ENCODE assay signal across 16 mouse cellular contexts in genomic region chr3:29200601-29201000, GRCm38 (mm10).
DNase-seq lines count a peak whose midpoint lies in the region; ATAC-seq and TF ChIP-seq lines count a peak whose summit lies in the region.
"Had no signal": no experiment of that assay in that cellular context is flagged by ENCODE, and none has a peak within 500 bp of the region (broad histone marks: within the 10 kb centered on the region; RNA-seq: fewer than 3 reads in every experiment).

No protein-coding gene starts in this region.

- no peak overlapping the region for H3K9ac ChIP-seq in forebrain, embryonic 14.5 days (ENCODE audit: low read length)
- H3K9ac ChIP-seq: intestine, embryonic 15.5 days; midbrain, embryonic 12.5 days had no signal

- intact Hi-C loops in left cerebral cortex, postnatal 4 days (cut with DNase I), result no loop called here

- H3K4me1 ChIP-seq in forebrain, embryonic 14.5 days (ENCODE audit: control insufficient read depth, insufficient read depth, low read length), result no peaks in the 10 kb centered on the region
- 0 out of 2 replicates have a peak, but pooled peaks cover 4% of the 10 kb centered on the region for H3K4me1 ChIP-seq in forebrain, embryonic 10.5 days
- H3K4me1 ChIP-seq: heart, embryonic 10.5 days; intestine, embryonic 15.5 days had no signal

- no peak overlapping the region for H3K4me3 ChIP-seq in forebrain, embryonic 14.5 days (ENCODE audit: low read depth, low read length)
- H3K4me3 ChIP-seq in forebrain, embryonic 10.5 days, result no peak overlapping the region
- no peak overlapping the region for H3K4me3 ChIP-seq in layer of hippocampus, adult 2 months
- H3K4me3 ChIP-seq: erythroblast, embryonic 14.5 days; heart, embryonic 10.5 days; hindbrain, embryonic 10.5 days; intestine, embryonic 15.5 days; midbrain, embryonic 12.5 days had no signal

- no peak overlapping the region for H3K4me2 ChIP-seq in forebrain, embryonic 14.5 days (ENCODE audit: low read length)
- H3K4me2 ChIP-seq: intestine, embryonic 15.5 days; midbrain, embryonic 12.5 days had no signal

- no peaks in the 10 kb centered on the region for H3K9me3 ChIP-seq in forebrain, embryonic 14.5 days (replicated peaks; ENCODE audit: control insufficient read depth, low read length)
- no peaks in the 10 kb centered on the region for H3K9me3 ChIP-seq in forebrain, embryonic 10.5 days
- H3K9me3 ChIP-seq: heart, embryonic 10.5 days; hindbrain, embryonic 10.5 days; intestine, embryonic 15.5 days; midbrain, embryonic 12.5 days had no signal

- no peak for TF ChIP-seq CTCF in layer of hippocampus, adult 2 months (conservative IDR thresholded peaks at IDR 0.05)

- peak; percentile 56 for DNase-seq in forebrain, embryonic 14.5 days (ENCODE audit: low spot score)
- DNase-seq in forebrain, embryonic 10.5 days (ENCODE audit: extremely low spot score, low spot score), result no peak
- DNase-seq in layer of hippocampus, adult 2 months (ENCODE audit: low spot score in 2 of 2), result no peak
- no peak for DNase-seq in layer of hippocampus, adult 9-11 months
- peak; percentile 7 for DNase-seq in adipocyte (ENCODE audit: low spot score)
- DNase-seq in left cerebral cortex, postnatal 4 days, result peak; percentile 50
- DNase-seq in gastrocnemius, adult 18-20 months (ENCODE audit: low spot score), result no peak
- DNase-seq: cerebellum, adult 11-12 months; kidney, postnatal 4 days; spleen, adult 18-20 months; thymus, postnatal 36 days had no signal

- no peak overlapping the region for H3K27ac ChIP-seq in forebrain, embryonic 14.5 days (ENCODE audit: low read depth, low read length)
- no peak overlapping the region for H3K27ac ChIP-seq in forebrain, embryonic 10.5 days
- H3K27ac ChIP-seq in layer of hippocampus, adult 2 months, result peak overlapping the region; percentile 36; the same call in 1 of the 2 replicates
- H3K27ac ChIP-seq: heart, embryonic 10.5 days; hindbrain, embryonic 10.5 days; intestine, embryonic 15.5 days; midbrain, embryonic 12.5 days had no signal

- ATAC-seq in forebrain, embryonic 14.5 days, result peak; percentile 40; the same call in 1 of the 2 replicates
- ATAC-seq: intestine, embryonic 15.5 days had no signal

- WGBS in forebrain, embryonic 14.5 days, result 63% methylated on average over 8 of the region's 8 CpGs
- WGBS in forebrain, embryonic 10.5 days, result 89% methylated on average over 8 of the region's 8 CpGs

- H3K36me3 ChIP-seq in forebrain, embryonic 14.5 days (ENCODE audit: control insufficient read depth, insufficient read depth, low read length), result no peaks in the 10 kb centered on the region
- H3K36me3 ChIP-seq in forebrain, embryonic 10.5 days (replicated peaks), result no peaks in the 10 kb centered on the region
- H3K36me3 ChIP-seq: heart, embryonic 10.5 days; hindbrain, embryonic 10.5 days; intestine, embryonic 15.5 days; midbrain, embryonic 12.5 days had no signal

- no peaks in the 10 kb centered on the region for H3K27me3 ChIP-seq in forebrain, embryonic 14.5 days (replicated peaks; ENCODE audit: control insufficient read depth, insufficient read depth, low read length)
- H3K27me3 ChIP-seq in forebrain, embryonic 10.5 days (ENCODE audit: poor library complexity, severe bottlenecking), result no peaks in the 10 kb centered on the region
- H3K27me3 ChIP-seq: intestine, embryonic 15.5 days; midbrain, embryonic 12.5 days had no signal

Comparison
In these comparisons a context has a peak if more than half of its experiments do, and no peak if none do; other contexts are left out.
1. DNase-seq: peak in forebrain, embryonic 14.5 days (single experiment), adipocyte (single experiment) and left cerebral cortex, postnatal 4 days (single experiment); none in forebrain, embryonic 10.5 days (single experiment), layer of hippocampus, adult 2 months (0 of 2), layer of hippocampus, adult 9-11 months (single experiment) and gastrocnemius, adult 18-20 months (single experiment).